Mouse (Mus musculus): ENCODE measurements around the gene Avpi1.

Gene Avpi1

GRCm38 (mm10) chr19:42128787-42129508 is at the start of gene Avpi1:
Avpi1 (minus strand) TSS chr19:42129059.
- DNase-seq (ENCODE audit: low spot score) = peak; percentile 97

- no peak for DNase-seq (ENCODE audit: low spot score)
These were observed 48.6 kb upstream of the Avpi1 start for GRCm38 (mm10) chr19:42177461-42177860.

GRCm38 (mm10) chr19:42176841-42177240 is 48.0 kb upstream of the Avpi1 start:
- no peak for DNase-seq (ENCODE audit: low spot score)

GRCm38 (mm10) chr19:42170025-42170969 is 41.4 kb upstream of the Avpi1 start:
- DNase-seq (ENCODE audit: low spot score) = peak; percentile 95

GRCm38 (mm10) chr19:42169322-42169975 is 40.6 kb upstream of the Avpi1 start:
- peak; percentile 57 for DNase-seq (ENCODE audit: low spot score)

GRCm38 (mm10) chr19:42167489-42167888 is 38.6 kb upstream of the Avpi1 start:
- no peak for DNase-seq (ENCODE audit: low spot score)

- DNase-seq (ENCODE audit: low spot score) = no peak
These were observed 37.9 kb upstream of the Avpi1 start for GRCm38 (mm10) chr19:42166766-42167165.

- DNase-seq (ENCODE audit: low spot score) = peak; percentile 96
These were observed 37.3 kb upstream of the Avpi1 start for GRCm38 (mm10) chr19:42166130-42166529.

- DNase-seq (ENCODE audit: low spot score) = no peak
These were observed 35.3 kb upstream of the Avpi1 start for GRCm38 (mm10) chr19:42164188-42164587.

GRCm38 (mm10) chr19:42163764-42164163 is 34.9 kb upstream of the Avpi1 start, which contains the start of gene Zfyve27:
Zfyve27 (plus strand) TSS chr19:42163951.
- DNase-seq (ENCODE audit: low spot score) = no peak

- no peak for DNase-seq (ENCODE audit: low spot score)
These were observed 29.6 kb upstream of the Avpi1 start for GRCm38 (mm10) chr19:42158246-42159017.

- DNase-seq (ENCODE audit: low spot score) = no peak
These were observed 28.8 kb upstream of the Avpi1 start for GRCm38 (mm10) chr19:42157493-42158237.

- DNase-seq (ENCODE audit: low spot score) = peak; percentile 91
These were observed 23.1 kb upstream of the Avpi1 start for GRCm38 (mm10) chr19:42151990-42152389.

GRCm38 (mm10) chr19:42148569-42148860 is 19.7 kb upstream of the Avpi1 start:
- no peak for DNase-seq (ENCODE audit: low spot score)

GRCm38 (mm10) chr19:42147769-42148568 is 19.1 kb upstream of the Avpi1 start:
- DNase-seq (ENCODE audit: low spot score) = peak; percentile 70

GRCm38 (mm10) chr19:42147170-42147768 is 18.4 kb upstream of the Avpi1 start, which contains the start of gene Marveld1:
Marveld1 (plus strand) TSS chr19:42147400.
- DNase-seq (ENCODE audit: low spot score) = peak; percentile 82

- no peak for DNase-seq (ENCODE audit: low spot score)
These were observed 17.6 kb upstream of the Avpi1 start for GRCm38 (mm10) chr19:42146276-42147010.

- DNase-seq (ENCODE audit: low spot score) = no peak
These were observed 16.9 kb upstream of the Avpi1 start for GRCm38 (mm10) chr19:42145731-42146130.

GRCm38 (mm10) chr19:42145210-42145609 is 16.4 kb upstream of the Avpi1 start:
- no peak for DNase-seq (ENCODE audit: low spot score)

Data from testis, postnatal 10 days (tissue).